Mouse (Mus musculus): ENCODE data around the gene Optn. TPM values are rescaled to one million over a fixed set of nuclear protein-coding genes. Genes with fewer than 3 reads are reported as not detected.
A peak's percentile ranks its signal among the peaks of the same experiment; 100 is the strongest.

Gene Optn
- polyA plus RNA-seq, 1 experiment from 2014 or later = 62.7 TPM

DNA sequence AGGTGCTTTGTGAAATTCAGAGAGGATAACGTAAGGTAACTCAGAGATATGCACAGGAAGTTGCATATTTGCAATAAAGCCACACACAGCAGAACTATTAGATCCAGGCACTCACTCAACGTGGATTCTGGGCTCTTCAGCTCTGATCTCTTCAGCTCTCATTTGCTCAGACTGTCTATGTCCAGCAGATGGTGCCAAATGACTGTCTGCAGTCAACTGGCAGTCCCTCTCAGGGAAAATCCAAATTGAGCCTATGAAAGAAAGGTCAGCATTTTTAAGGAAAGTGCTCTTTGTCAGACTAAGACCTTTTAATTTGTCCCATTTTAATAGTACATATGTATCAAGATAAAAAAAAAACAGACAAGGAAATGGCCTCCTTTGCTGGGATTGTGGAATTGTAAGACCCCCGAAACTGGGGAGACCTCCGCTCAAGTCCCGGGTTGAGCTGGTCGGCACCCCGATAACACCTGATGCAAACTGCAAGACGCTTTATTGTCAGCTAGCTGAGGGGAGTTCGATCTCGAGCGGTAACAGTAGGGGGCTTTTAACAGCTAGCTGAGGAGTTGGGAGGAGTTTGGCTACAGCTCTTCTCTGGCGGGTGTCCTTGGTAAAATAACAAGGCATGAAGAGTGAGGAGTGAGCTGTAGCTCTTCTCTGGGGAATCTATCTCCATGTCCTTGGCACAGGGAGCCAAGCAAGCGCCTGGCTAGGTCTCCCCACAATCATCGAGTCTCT is 16.4 kb upstream of the Optn start:
- H3K9ac ChIP-seq (ENCODE audit: low read depth, low read length) = no peak overlapping the region
- H3K36me3 ChIP-seq (ENCODE audit: control insufficient read depth, insufficient read depth) = no peaks in the 10 kb centered on the region
- H3K4me3 ChIP-seq (ENCODE audit: low read depth, low read length) = 0 out of 2 replicates have a peak overlapping the region, but pooled peaks have one; percentile 16
- ATAC-seq = no peak; the same call in 1 of the 2 replicates
- H3K9me3 ChIP-seq (ENCODE audit: control insufficient read depth) = no peaks in the 10 kb centered on the region
- peaks cover 7% of the 10 kb centered on the region for H3K4me1 ChIP-seq (replicated peaks; ENCODE audit: control insufficient read depth, insufficient read depth, low read length)
- 13% methylated on average over 14 of the region's 14 CpGs for WGBS
- no peak overlapping the region for H3K27ac ChIP-seq (ENCODE audit: low read depth, low read length)
- peak overlapping the region; percentile 56 for H3K4me2 ChIP-seq (replicated peaks; ENCODE audit: low read depth)
- no peaks in the 10 kb centered on the region for H3K27me3 ChIP-seq (replicated peaks; ENCODE audit: control insufficient read depth, insufficient read depth, low read length)
- peak; percentile 97 for TF ChIP-seq CTCF (IDR thresholded peaks at IDR 0.05; ENCODE audit: low read depth)

DNA sequence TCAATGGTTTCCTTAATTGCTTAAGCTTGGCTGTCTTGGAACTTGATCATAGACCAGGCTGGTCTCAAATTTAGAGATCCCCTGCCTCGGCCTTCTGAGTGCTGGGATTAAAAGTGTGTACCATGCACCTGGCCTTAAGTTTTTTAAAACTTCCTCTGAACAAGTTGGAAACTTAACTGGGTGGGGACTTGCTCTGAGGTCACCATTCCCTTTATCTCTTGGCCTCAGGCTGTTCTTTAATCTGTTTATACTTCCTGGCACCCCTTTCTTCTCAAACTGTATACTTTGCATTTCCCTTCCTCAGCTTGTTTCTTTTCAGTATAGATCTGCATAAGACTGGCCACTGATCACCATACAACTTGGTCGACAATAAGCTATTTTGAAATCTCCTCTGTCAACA is 14.1 kb upstream of the Optn start:
- Histone ChIP-seq H3K4me3 (ENCODE audit: low read depth, low read length) (no peak overlapping the region), H3K4me2 (replicated peaks; ENCODE audit: low read depth) (no peak overlapping the region), H3K9ac (ENCODE audit: low read depth, low read length) (no peak overlapping the region; the same call in 1 of the 2 replicates), H3K27me3 (replicated peaks; ENCODE audit: control insufficient read depth, insufficient read depth, low read length) (no peaks in the 10 kb centered on the region), H3K4me1 (replicated peaks; ENCODE audit: control insufficient read depth, insufficient read depth, low read length) (peaks cover 10% of the 10 kb centered on the region), H3K9me3 (ENCODE audit: control insufficient read depth) (no peaks in the 10 kb centered on the region), H3K36me3 (ENCODE audit: control insufficient read depth, insufficient read depth) (no peaks in the 10 kb centered on the region), H3K27ac (ENCODE audit: low read depth, low read length) (0 out of 2 replicates have a peak overlapping the region, but pooled peaks have one; percentile 5)
- 76% methylated on average over 2 of the region's 2 CpGs for WGBS
- ATAC-seq = no peak
- no peak for TF ChIP-seq CTCF (IDR thresholded peaks at IDR 0.05; ENCODE audit: low read depth)

DNA sequence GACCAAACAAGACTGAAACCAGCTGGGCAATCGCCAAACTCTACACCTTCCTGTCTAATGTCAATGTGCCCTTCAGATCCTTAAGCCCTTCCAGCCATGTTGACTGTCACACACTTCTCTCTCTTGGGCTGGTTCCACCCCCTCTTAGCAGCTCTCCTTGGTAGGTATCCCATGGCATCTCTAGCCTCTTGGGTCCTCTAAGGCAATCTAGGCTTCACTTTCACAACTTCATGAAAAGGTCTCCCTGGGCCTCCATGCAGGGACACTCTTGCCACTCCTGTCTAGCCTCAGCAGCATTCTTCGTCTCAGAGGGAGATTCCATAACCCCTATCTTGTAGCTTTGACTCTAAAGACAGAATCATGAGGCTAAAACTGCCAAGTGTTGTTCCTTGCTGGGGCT is 13.6 kb upstream of the Optn start:
- no peak for TF ChIP-seq CTCF (IDR thresholded peaks at IDR 0.05; ENCODE audit: low read depth)
- H3K9ac ChIP-seq (ENCODE audit: low read depth, low read length) = no peak overlapping the region; the same call in 1 of the 2 replicates
- no peaks in the 10 kb centered on the region for H3K36me3 ChIP-seq (ENCODE audit: control insufficient read depth, insufficient read depth)
- no peak for ATAC-seq
- no peak overlapping the region for H3K4me3 ChIP-seq (ENCODE audit: low read depth, low read length)
- peak overlapping the region; percentile 5; the same call in 1 of the 2 replicates for H3K27ac ChIP-seq (ENCODE audit: low read depth, low read length)
- H3K9me3 ChIP-seq (ENCODE audit: control insufficient read depth) = no peaks in the 10 kb centered on the region
- 89% methylated on average over 2 of the region's 2 CpGs for WGBS
- no peaks in the 10 kb centered on the region for H3K27me3 ChIP-seq (replicated peaks; ENCODE audit: control insufficient read depth, insufficient read depth, low read length)
- H3K4me2 ChIP-seq (replicated peaks; ENCODE audit: low read depth) = no peak overlapping the region
- H3K4me1 ChIP-seq (replicated peaks; ENCODE audit: control insufficient read depth, insufficient read depth, low read length) = peaks cover 10% of the 10 kb centered on the region

DNA sequence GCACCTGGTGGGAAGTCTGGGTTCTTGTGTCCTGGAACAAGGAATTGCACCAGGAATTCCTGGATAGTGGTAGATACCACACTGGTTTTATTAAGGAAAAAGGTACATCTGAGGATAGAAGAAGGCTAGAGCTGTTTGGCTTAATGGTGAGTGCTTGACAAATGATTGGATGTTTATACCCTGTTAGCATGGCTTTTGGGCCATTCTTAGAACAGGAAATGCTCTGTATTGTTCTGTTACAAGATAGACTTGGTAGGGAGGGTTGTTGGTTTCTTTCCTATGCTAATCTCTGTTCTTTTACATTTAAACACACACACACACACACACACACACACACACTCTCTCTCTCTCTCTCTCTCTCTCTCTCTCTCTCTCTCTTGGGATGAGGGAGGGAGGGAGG is 12.0 kb upstream of the Optn start:
- no peaks in the 10 kb centered on the region for H3K36me3 ChIP-seq (ENCODE audit: control insufficient read depth, insufficient read depth)
- H3K4me2 ChIP-seq (replicated peaks; ENCODE audit: low read depth) = no peak overlapping the region
- no peak overlapping the region for H3K27ac ChIP-seq (ENCODE audit: low read depth, low read length)
- H3K4me1 ChIP-seq (replicated peaks; ENCODE audit: control insufficient read depth, insufficient read depth, low read length) = peaks cover 10% of the 10 kb centered on the region
- no peak for ATAC-seq
- no peak overlapping the region for H3K4me3 ChIP-seq (ENCODE audit: low read depth, low read length)
- no peaks in the 10 kb centered on the region for H3K9me3 ChIP-seq (ENCODE audit: control insufficient read depth)
- H3K27me3 ChIP-seq (replicated peaks; ENCODE audit: control insufficient read depth, insufficient read depth, low read length) = no peaks in the 10 kb centered on the region
- no peak for TF ChIP-seq CTCF (IDR thresholded peaks at IDR 0.05; ENCODE audit: low read depth)
- H3K9ac ChIP-seq (ENCODE audit: low read depth, low read length) = no peak overlapping the region

DNA sequence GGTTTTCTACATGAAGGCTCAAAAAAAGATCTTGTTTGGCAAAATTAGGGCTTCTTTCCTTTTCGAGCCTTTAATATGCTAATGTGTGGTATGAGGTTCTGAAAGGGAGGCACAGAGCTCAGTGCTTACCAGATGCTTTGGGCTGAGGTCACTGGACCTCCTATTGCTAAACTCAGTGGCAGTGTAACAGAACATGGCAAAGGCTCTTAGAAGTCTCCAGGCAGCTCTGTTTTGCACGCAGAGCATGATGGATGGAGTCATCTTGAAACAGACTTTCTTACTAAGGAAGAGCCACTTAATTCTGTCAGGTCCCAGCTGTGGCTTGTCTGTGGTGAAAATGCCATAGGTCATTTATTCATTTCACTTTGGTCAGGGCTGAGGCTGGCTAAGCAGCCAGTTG is 11.6 kb upstream of the Optn start:
- no peak for TF ChIP-seq CTCF (IDR thresholded peaks at IDR 0.05; ENCODE audit: low read depth)
- ATAC-seq = no peak
- Histone ChIP-seq H3K9me3 (ENCODE audit: control insufficient read depth) (no peaks in the 10 kb centered on the region), H3K27me3 (replicated peaks; ENCODE audit: control insufficient read depth, insufficient read depth, low read length) (no peaks in the 10 kb centered on the region), H3K4me3 (ENCODE audit: low read depth, low read length) (no peak overlapping the region), H3K9ac (ENCODE audit: low read depth, low read length) (no peak overlapping the region), H3K36me3 (ENCODE audit: control insufficient read depth, insufficient read depth) (no peaks in the 10 kb centered on the region), H3K27ac (ENCODE audit: low read depth, low read length) (no peak overlapping the region), H3K4me1 (replicated peaks; ENCODE audit: control insufficient read depth, insufficient read depth, low read length) (peaks cover 10% of the 10 kb centered on the region), H3K4me2 (replicated peaks; ENCODE audit: low read depth) (no peak overlapping the region)
- 61% methylated on average over 2 of the region's 2 CpGs for WGBS

DNA sequence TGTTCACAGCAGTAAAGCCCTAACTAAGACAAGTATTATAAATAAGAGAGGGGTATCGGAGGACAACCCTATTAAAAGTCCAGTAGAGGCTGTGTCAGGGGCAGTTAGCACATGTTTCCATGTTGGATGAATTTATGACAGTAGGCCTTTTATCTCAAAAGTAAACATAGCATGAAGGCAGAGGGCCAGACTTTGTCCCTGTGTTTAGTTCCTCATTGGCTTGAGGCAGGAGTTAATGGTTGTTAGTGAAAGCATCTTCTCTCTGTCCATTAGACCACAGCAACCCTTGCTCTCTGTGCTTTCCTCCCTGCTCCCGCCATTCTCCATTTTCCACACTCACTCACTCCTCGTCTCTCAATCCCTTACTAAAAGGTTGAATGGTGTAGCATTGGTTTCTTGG is 9.9 kb upstream of the Optn start:
- ATAC-seq = peak; percentile 87
- no peak for TF ChIP-seq CTCF (IDR thresholded peaks at IDR 0.05; ENCODE audit: low read depth)
- Histone ChIP-seq H3K4me3 (ENCODE audit: low read depth, low read length) (no peak overlapping the region), H3K4me2 (replicated peaks; ENCODE audit: low read depth) (no peak overlapping the region), H3K36me3 (ENCODE audit: control insufficient read depth, insufficient read depth) (no peaks in the 10 kb centered on the region), H3K27me3 (replicated peaks; ENCODE audit: control insufficient read depth, insufficient read depth, low read length) (no peaks in the 10 kb centered on the region), H3K4me1 (replicated peaks; ENCODE audit: control insufficient read depth, insufficient read depth, low read length) (peaks cover 10% of the 10 kb centered on the region), H3K27ac (ENCODE audit: low read depth, low read length) (0 out of 2 replicates have a peak overlapping the region, but pooled peaks have one; percentile 24), H3K9ac (ENCODE audit: low read depth, low read length) (no peak overlapping the region), H3K9me3 (ENCODE audit: control insufficient read depth) (0 out of 2 replicates have a peak, but pooled peaks cover 4% of the 10 kb centered on the region)
- WGBS = 64% methylated on average over 3 of the region's 3 CpGs

Data from intestine, postnatal 0 days (tissue).